Mouse (Mus musculus): Measurements from ENCODE around the gene Ano10. TPM values are rescaled to one million over a fixed set of nuclear protein-coding genes. Genes with fewer than 3 reads are reported as not detected.

The Ano10 gene
- 34.5 TPM for polyA plus RNA-seq (2014; fragmentation: Illumina TruSeq; extraction: RNeasy Lipid Tissue Mini Kit (QIAGEN cat#74804); ENCODE audit: low read depth, low replicate concordance)

GRCm38 (mm10) chr9:122294242-122294881, at the start of gene Ano10:
Ano10 (minus strand) TSS chr9:122294423.

Other genes with a start within 250 kb of the Ano10 start
- 112 TPM for gene Snrk, start 177.2 kb downstream of the Ano10 start, polyA plus RNA-seq (2014; fragmentation: Illumina TruSeq; extraction: RNeasy Lipid Tissue Mini Kit (QIAGEN cat#74804); ENCODE audit: low read depth, low replicate concordance)
- 64.9 TPM for gene Abhd5, start 57.2 kb upstream of the Ano10 start, polyA plus RNA-seq (2014; fragmentation: Illumina TruSeq; extraction: RNeasy Lipid Tissue Mini Kit (QIAGEN cat#74804); ENCODE audit: low read depth, low replicate concordance)